Mouse (Mus musculus): ENCODE data around the gene Snx19.

Snx19 gene

DNA sequence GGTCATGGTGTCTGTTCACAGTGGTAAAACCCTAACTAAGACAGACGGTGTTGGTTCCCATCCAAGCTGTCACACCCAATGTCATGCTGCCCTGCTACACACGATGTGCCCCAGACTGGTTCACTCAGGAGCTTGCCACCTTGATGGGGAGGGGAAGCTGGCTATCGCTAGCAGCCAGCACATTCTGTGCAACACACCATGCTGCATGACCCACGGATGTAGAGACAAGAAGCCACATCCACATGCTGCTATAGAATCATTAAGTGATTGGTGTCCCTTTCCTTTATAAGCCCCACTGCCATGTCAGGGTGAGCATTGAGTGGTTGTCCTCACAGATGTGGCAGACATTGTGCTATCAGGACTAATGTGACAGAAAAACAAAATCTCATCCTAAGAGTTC, 55.2 kb downstream of the Snx19 start:
- DNase-seq (ENCODE audit: extremely low spot score, low read depth, low spot score): no peak

DNA sequence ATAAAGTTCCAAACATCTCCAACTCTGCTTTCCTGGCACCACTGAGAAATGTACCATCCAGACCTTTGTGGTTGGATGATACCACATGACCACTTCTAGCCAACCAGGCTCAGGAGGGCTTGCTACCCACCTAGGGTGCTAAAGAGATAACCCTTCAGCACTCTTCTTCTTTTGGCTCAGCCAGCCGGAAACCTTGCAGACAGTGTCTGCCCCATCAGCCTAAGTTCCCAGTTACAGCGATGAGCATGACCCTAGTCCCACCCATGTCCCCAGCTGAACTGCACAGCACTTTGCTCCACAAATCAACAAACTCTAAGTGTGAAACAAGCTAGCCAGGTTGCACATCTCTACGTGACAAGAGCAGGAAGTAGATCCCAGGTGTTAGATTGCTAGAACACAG, 57.3 kb downstream of the Snx19 start:
- no peak for DNase-seq (ENCODE audit: extremely low spot score, low read depth, low spot score)

DNA sequence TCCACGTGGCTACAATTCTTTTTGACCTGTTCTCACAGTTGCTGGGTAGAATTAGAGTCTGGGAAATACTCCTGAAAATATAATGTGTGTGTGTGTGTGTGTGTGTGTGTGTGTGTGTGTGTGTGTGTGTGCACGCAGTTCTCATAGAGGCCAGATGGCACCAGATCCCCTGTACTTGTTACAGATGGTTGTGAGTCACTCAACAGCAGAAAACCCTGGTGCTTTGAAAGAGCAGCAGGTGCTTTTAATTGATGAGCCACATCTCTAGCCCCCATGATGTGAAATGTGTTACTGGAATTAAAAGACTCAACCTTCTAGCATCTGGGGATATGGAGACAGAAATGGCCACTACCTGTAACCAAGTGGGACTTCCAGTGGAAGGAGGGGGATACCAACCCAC, 58.3 kb downstream of the Snx19 start:
- no peak for DNase-seq (ENCODE audit: extremely low spot score, low read depth, low spot score)

DNA sequence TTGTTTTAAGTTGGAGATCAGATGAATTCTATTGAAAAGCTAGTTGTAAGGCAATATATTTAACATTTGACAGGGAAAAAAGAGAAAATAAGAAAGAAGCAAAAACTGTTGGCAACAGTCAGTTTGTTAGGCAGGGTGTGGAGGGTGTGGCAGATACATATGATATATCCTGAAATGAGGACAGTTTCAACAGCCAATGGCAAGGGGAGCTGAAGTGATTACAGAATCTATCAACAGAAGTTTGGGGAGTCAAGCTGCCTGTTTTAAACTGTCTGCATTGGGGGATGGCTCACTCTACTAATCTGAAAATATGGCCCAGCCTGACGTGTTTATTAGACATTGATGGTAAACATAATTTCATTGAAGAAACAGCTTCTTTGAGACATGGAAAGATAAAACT, 61.5 kb downstream of the Snx19 start:
- no peak for DNase-seq (ENCODE audit: extremely low spot score, low read depth, low spot score)

DNA sequence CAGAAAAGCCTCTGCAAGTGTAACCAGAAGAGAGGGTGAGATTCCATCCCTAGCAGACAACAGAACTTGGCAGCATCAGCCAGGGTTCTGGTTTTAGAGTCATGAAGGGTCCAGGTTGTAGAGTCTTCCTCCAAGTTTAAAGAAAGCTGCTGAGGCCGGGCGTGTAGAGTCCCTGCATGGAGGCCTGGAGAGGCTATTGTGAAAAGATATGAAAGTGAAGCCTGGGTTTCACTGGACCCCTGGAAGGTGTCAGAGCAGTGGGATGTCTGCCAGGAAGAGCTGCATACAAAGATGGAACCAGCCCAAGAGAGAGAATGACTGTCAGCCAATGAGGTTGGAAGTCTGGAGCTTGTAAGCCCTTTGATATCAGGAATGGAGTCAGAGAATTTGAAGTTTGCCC, 67.5 kb downstream of the Snx19 start:
- no peak for DNase-seq (ENCODE audit: extremely low spot score, low read depth, low spot score)

DNA sequence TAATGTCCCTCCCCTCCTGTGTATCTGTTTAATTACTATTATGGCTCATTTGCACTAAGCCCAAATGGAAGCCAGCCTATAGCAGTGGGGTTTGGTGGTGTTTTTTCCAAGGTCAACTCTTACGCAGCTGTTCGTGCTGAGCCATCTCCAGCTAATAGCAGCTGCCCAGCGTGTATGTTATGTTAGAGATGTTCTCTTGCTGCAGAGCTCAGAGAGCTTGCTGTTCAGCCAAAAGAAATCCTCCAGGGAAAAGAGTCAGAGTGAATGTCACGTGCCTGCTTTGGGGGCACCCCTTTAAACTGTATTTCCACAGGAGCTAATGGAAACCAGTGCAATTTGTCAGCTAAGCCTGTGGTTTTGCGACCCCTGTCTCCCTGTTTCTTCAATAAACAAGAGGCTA, 82.1 kb downstream of the Snx19 start:
- DNase-seq (ENCODE audit: extremely low spot score, low read depth, low spot score): no peak

DNA sequence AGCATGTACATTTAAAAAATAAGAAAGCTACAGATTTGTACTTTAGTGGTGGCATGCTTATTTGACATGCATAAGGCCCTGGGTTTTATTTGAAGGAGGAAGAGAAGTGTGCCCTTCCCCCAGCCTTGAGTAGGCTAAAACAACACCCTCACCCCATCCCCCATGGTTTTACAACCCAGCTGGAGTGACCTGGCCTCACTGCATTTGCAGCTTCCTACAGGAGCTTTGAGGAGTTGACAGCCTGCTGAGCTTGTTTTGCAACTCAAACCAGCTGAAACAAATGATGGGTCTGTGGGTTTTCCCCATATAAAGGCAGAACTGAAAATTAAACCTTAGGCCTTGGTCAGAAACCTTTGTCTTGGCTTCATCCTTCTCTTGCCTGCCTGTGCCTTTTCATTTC, 89.0 kb downstream of the Snx19 start:
- DNase-seq (ENCODE audit: extremely low spot score, low read depth, low spot score): no peak

Measured in hindlimb bud, embryonic 11.5 days (tissue).